In genomic region chr6:30355701-30356100, GRCm38 (mm10) we compare ENCODE assay signal across 11 mouse cellular contexts. TPM values are rescaled to one million over a fixed set of nuclear protein-coding genes. Genes with fewer than 3 reads are reported as not detected.
A peak's percentile ranks its signal among the peaks of the same experiment; 100 is the strongest.
DNase-seq lines count a peak whose midpoint lies in the region; ATAC-seq and TF ChIP-seq lines count a peak whose summit lies in the region.
"Had no signal": no experiment of that assay in that cellular context is flagged by ENCODE, and none has a peak within 500 bp of the region (broad histone marks: within the 10 kb centered on the region; RNA-seq: fewer than 3 reads in every experiment).

No protein-coding gene starts in this region.

- no peaks in the 10 kb centered on the region for H3K9me3 ChIP-seq in heart, embryonic 16.5 days (replicated peaks; ENCODE audit: control insufficient read depth, low read length)
- H3K9me3 ChIP-seq in midbrain, embryonic 16.5 days (replicated peaks; ENCODE audit: control insufficient read depth, low read length, poor library complexity, severe bottlenecking) = no peaks in the 10 kb centered on the region
- H3K9me3 ChIP-seq: liver, embryonic 13.5 days had no signal

- TF ChIP-seq CTCF in cerebellum, adult 2 months (IDR thresholded peaks at IDR 0.05; ENCODE audit: borderline replicate concordance, insufficient read depth, low read depth, low read length) = no peak

- ATAC-seq in heart, embryonic 16.5 days (replicated peaks; ENCODE audit: extremely low read depth, insufficient read depth, low FRiP score) = no peak
- peak; percentile 82 for ATAC-seq in megakaryocyte-erythroid progenitor cell, adult 5-6 weeks (replicated peaks; ENCODE audit: low FRiP score, low TSS enrichment, poor library complexity, severe bottlenecking)
- ATAC-seq in midbrain, embryonic 16.5 days = no peak

- DNase-seq in heart, postnatal 4 days = no peak
- DNase-seq in B cell, adult 2 months = peak; percentile 28 to 35
- peak; percentile 75 to 83 for DNase-seq in cerebellum, adult 2 months
- no peak for DNase-seq in left cerebral cortex, postnatal 36 days (ENCODE audit: low spot score in 2 of 2)
- no peak for DNase-seq in adrenal gland, adult 18-20 months (ENCODE audit: low spot score in 2 of 2)
- DNase-seq: embryo, embryonic 11 days; kidney, postnatal 25 days; liver, embryonic 13.5 days had no signal

- no peak for TF ChIP-seq POLR2A in cerebellum, adult 2 months (IDR thresholded peaks at IDR 0.05; ENCODE audit: borderline replicate concordance, insufficient read depth, low read length)

- intact Hi-C loops in left cerebral cortex, postnatal 36 days (cut with DNase I) = loop anchor here (5.0 kb wide), 2 partner anchors 148 to 263 kb away; no protein-coding TSS in a partner anchor

- no peaks in the 10 kb centered on the region for H3K27me3 ChIP-seq in heart, embryonic 16.5 days (ENCODE audit: control insufficient read depth, insufficient read depth, low read length)
- H3K27me3 ChIP-seq in cerebellum, adult 2 months (ENCODE audit: control insufficient read depth, insufficient read depth, low read length) = no peaks in the 10 kb centered on the region
- H3K27me3 ChIP-seq in midbrain, embryonic 16.5 days (ENCODE audit: control insufficient read depth, insufficient read depth, low read depth, low read length) = no peaks in the 10 kb centered on the region
- H3K27me3 ChIP-seq: liver, embryonic 13.5 days had no signal

- H3K36me3 ChIP-seq in heart, embryonic 16.5 days (ENCODE audit: control insufficient read depth, insufficient read depth) = no peaks in the 10 kb centered on the region
- no peaks in the 10 kb centered on the region for H3K36me3 ChIP-seq in midbrain, embryonic 16.5 days (ENCODE audit: control insufficient read depth, insufficient read depth, low read length)
- H3K36me3 ChIP-seq: liver, embryonic 13.5 days had no signal

- peaks cover 25% of the 10 kb centered on the region for H3K4me1 ChIP-seq in heart, embryonic 16.5 days (ENCODE audit: control insufficient read depth, insufficient read depth, low read length)
- H3K4me1 ChIP-seq in cerebellum, adult 2 months (ENCODE audit: control insufficient read depth, insufficient read depth, low read length) = peaks cover 20% of the 10 kb centered on the region
- no peaks in the 10 kb centered on the region for H3K4me1 ChIP-seq in midbrain, embryonic 16.5 days (ENCODE audit: control insufficient read depth, insufficient read depth, low read length)

- WGBS in heart, embryonic 16.5 days = 53% methylated on average over 8 of the region's 8 CpGs
- 16% methylated on average over 8 of the region's 8 CpGs for WGBS in cerebellum, adult 2 months
- 89% methylated on average over 8 of the region's 8 CpGs for WGBS in midbrain, embryonic 16.5 days

- H3K9ac ChIP-seq in heart, embryonic 16.5 days (ENCODE audit: low read length) = peak overlapping the region; percentile 43; the same call in 1 of the 2 replicates
- no peak overlapping the region for H3K9ac ChIP-seq in midbrain, embryonic 16.5 days (ENCODE audit: low read depth, low read length)
- H3K9ac ChIP-seq: liver, embryonic 13.5 days had no signal

- peak overlapping the region; percentile 44 for H3K27ac ChIP-seq in heart, embryonic 16.5 days (ENCODE audit: low read length)
- peak overlapping the region; percentile 6 for H3K27ac ChIP-seq in cerebellum, adult 2 months (ENCODE audit: insufficient read depth, low read length)
- no peak overlapping the region for H3K27ac ChIP-seq in midbrain, embryonic 16.5 days (ENCODE audit: low read length)
- H3K27ac ChIP-seq: liver, embryonic 13.5 days had no signal

- H3K4me2 ChIP-seq in heart, embryonic 16.5 days (ENCODE audit: low read depth, low read length) = no peak overlapping the region
- H3K4me2 ChIP-seq in midbrain, embryonic 16.5 days (ENCODE audit: low read length) = no peak overlapping the region
- H3K4me2 ChIP-seq: liver, embryonic 13.5 days had no signal

- no peak overlapping the region for H3K4me3 ChIP-seq in heart, embryonic 16.5 days (ENCODE audit: low read length)
- no peak overlapping the region for H3K4me3 ChIP-seq in cerebellum, adult 2 months (replicated peaks; ENCODE audit: insufficient read depth, low read depth, low read length)
- H3K4me3 ChIP-seq in midbrain, embryonic 16.5 days (ENCODE audit: low read depth, low read length) = no peak overlapping the region
- H3K4me3 ChIP-seq: liver, embryonic 13.5 days had no signal

RNA-seq across cellular contexts. Expression of gene Zc3hc1, which starts 35.1 kb away (rescaled TPM):
- polyA plus RNA-seq in heart, embryonic 16.5 days (2015; fragmentation: Nextera tagmentation; extraction: Ambion mirVana) = 38.7 and 40.5 TPM in 2 replicates
- total RNA-seq in heart, postnatal 4 days (2021) = 10 to 100 TPM; 22.9 to 24.5 TPM
- polyA plus RNA-seq in cerebellum, adult 2 months (2012; rRNA removed) = 26.6 and 30.2 TPM in 2 replicates
- 28.3 and 46.1 TPM in 2 replicates for total RNA-seq in megakaryocyte-erythroid progenitor cell, adult 5-6 weeks (2014; fragmentation: Nextera tagmentation)
- total RNA-seq in megakaryocyte-erythroid progenitor cell, adult 5-6 weeks (2017) = 41.6 and 50.0 TPM in 2 replicates
- 10 to 100 TPM; 24.9 to 26.3 TPM for total RNA-seq in left cerebral cortex, postnatal 36 days (2021)
- 66.8 and 72.4 TPM in 2 replicates for polyA plus RNA-seq in midbrain, embryonic 16.5 days (2015; fragmentation: Nextera tagmentation; extraction: Ambion mirVana)
- total RNA-seq in adrenal gland, adult 18-20 months (2021) = 10 to 100 TPM; 18.7 to 19.6 TPM

RNA-seq across cellular contexts. Expression of gene Klhdc10, which starts 46.0 kb away (rescaled TPM):
- 16.8 and 19.0 TPM in 2 replicates for polyA plus RNA-seq in heart, embryonic 16.5 days (2015; fragmentation: Nextera tagmentation; extraction: Ambion mirVana)
- total RNA-seq in heart, postnatal 4 days (2021) = 10 to 100 TPM; 74.4 to 75.9 TPM
- 84.2 and 90.8 TPM in 2 replicates for polyA plus RNA-seq in cerebellum, adult 2 months (2012; rRNA removed)
- total RNA-seq in megakaryocyte-erythroid progenitor cell, adult 5-6 weeks (2014; fragmentation: Nextera tagmentation) = 27.3 and 29.0 TPM in 2 replicates
- 45.0 and 48.6 TPM in 2 replicates for total RNA-seq in megakaryocyte-erythroid progenitor cell, adult 5-6 weeks (2017)
- total RNA-seq in left cerebral cortex, postnatal 36 days (2021) = 10 to 100 TPM; 98.0 to 99.2 TPM
- 41.7 and 42.1 TPM in 2 replicates for polyA plus RNA-seq in midbrain, embryonic 16.5 days (2015; fragmentation: Nextera tagmentation; extraction: Ambion mirVana)
- total RNA-seq in adrenal gland, adult 18-20 months (2021) = 10 to 100 TPM; 63.0 to 68.5 TPM

RNA-seq across cellular contexts. Expression of gene Ube2h, which starts 51.4 kb away (rescaled TPM):
- polyA plus RNA-seq in heart, embryonic 16.5 days (2015; fragmentation: Nextera tagmentation; extraction: Ambion mirVana) = 43.3 and 45.9 TPM in 2 replicates
- total RNA-seq in heart, postnatal 4 days (2021) = 10 to 100 TPM; 77.0 to 77.5 TPM
- 78.4 and 78.9 TPM in 2 replicates for polyA plus RNA-seq in cerebellum, adult 2 months (2012; rRNA removed)
- 6.0 and 8.5 TPM in 2 replicates for total RNA-seq in megakaryocyte-erythroid progenitor cell, adult 5-6 weeks (2014; fragmentation: Nextera tagmentation)
- 8.7 and 8.9 TPM in 2 replicates for total RNA-seq in megakaryocyte-erythroid progenitor cell, adult 5-6 weeks (2017)
- total RNA-seq in left cerebral cortex, postnatal 36 days (2021) = 10 to 100 TPM; 90.2 to 95.1 TPM
- 56.7 and 57.0 TPM in 2 replicates for polyA plus RNA-seq in midbrain, embryonic 16.5 days (2015; fragmentation: Nextera tagmentation; extraction: Ambion mirVana)
- total RNA-seq in adrenal gland, adult 18-20 months (2021) = 100 to 1,000 TPM in 1 of 2 experiments, 10 to 100 TPM in 1; 94.7 to 121 TPM

Comparison
In these comparisons a context has a peak if more than half of its experiments do, and no peak if none do; other contexts are left out.
1. DNase-seq: peak in B cell, adult 2 months (2 of 2) and cerebellum, adult 2 months (2 of 2); none in heart, postnatal 4 days (single experiment), left cerebral cortex, postnatal 36 days (0 of 2) and adrenal gland, adult 18-20 months (0 of 2).
2. RNA of gene Ube2h, which starts 51.4 kb away (total RNA-seq): 94.7 to 121 TPM in adrenal gland, adult 18-20 months, 90.2 to 95.1 TPM in left cerebral cortex, postnatal 36 days and 77.0 to 77.5 TPM in heart, postnatal 4 days; 6.0 to 8.9 TPM in megakaryocyte-erythroid progenitor cell, adult 5-6 weeks; every median in the first group is over 4 times any median in the second.